Mouse (Mus musculus) liver, postnatal 0 days (tissue): ENCODE data around the gene C130079G13Rik.
"Not testable (repeated sequence)": the region's sequence is repeated elsewhere in the genome, so short reads cannot be mapped to it uniquely, and the experiment has no call there.

Source experiments
- CTCF ChIP-seq: sonication (generic); IDR thresholded peaks from 2 replicates; pipeline ENCODE4 v1.5.1; 2016; ENCODE audit warnings: antibody characterized with exemption, low read depth
- EP300 ChIP-seq: IDR thresholded peaks from 2 replicates; pipeline ENCODE4 v1.6.1; 2016; ENCODE audit warnings: antibody characterized with exemption, low read depth, mild to moderate bottlenecking

DNA sequence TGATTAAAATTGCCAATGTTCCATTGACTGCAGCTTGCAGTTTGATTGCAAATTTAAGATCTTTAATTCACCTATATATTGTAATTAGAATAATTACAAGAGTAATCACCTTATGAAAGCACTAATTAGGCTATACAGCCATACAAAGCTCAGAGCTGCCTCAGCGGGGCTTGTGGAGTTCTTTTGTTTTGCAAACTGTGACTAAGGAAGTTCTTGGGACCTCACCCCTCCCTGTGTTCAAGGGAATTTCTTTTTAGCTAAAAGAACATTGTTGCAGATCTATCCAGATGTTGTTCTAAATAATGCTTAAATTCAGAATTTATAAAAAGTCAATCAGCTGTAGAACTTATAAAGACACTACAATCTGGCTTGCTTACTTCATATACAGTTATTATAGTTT lies 47.4 kb upstream of the C130079G13Rik start:
- TF ChIP-seq CTCF, EP300: not testable (repeated sequence)
